8 mouse cellular contexts compared by ENCODE assay signal in genomic region chr10:94990768-94991563, GRCm38 (mm10). TPM values are rescaled to one million over a fixed set of nuclear protein-coding genes. Genes with fewer than 3 reads are reported as not detected.
DNase-seq lines count a peak whose midpoint lies in the region; ATAC-seq and TF ChIP-seq lines count a peak whose summit lies in the region.

No protein-coding gene starts in this region.

- TF ChIP-seq CTCF in liver, adult 2 months (IDR thresholded peaks at IDR 0.05; ENCODE audit: low read depth, low read length): no peak
- TF ChIP-seq CTCF in embryonic fibroblast, embryonic 13.5 days (IDR thresholded peaks at IDR 0.05; ENCODE audit: borderline replicate concordance, insufficient read depth, low read length): no peak
- TF ChIP-seq CTCF in olfactory bulb, adult 2 months (IDR thresholded peaks at IDR 0.05; ENCODE audit: insufficient read depth, low read depth, low read length): no peak

- H3K4me2 ChIP-seq in heart, embryonic 13.5 days: peak overlapping the region; percentile 74
- peak overlapping the region; percentile 55 for H3K4me2 ChIP-seq in kidney, embryonic 16.5 days (replicated peaks; ENCODE audit: low read depth, low read length)
- peak overlapping the region; percentile 40; the same call in 1 of the 2 replicates for H3K4me2 ChIP-seq in liver, embryonic 13.5 days

- H3K4me1 ChIP-seq in liver, adult 2 months (ENCODE audit: control insufficient read depth, insufficient read depth, low read length): peaks cover 8% of the 10 kb centered on the region
- H3K4me1 ChIP-seq in embryonic fibroblast, embryonic 13.5 days (ENCODE audit: control insufficient read depth, insufficient read depth, low read length): no peaks in the 10 kb centered on the region
- H3K4me1 ChIP-seq in heart, embryonic 13.5 days: peaks cover 25% of the 10 kb centered on the region
- H3K4me1 ChIP-seq in kidney, embryonic 16.5 days (ENCODE audit: insufficient read depth, low read length): peaks cover 7% of the 10 kb centered on the region; the same call in 1 of the 2 replicates
- 0 out of 2 replicates have a peak, but pooled peaks cover 6% of the 10 kb centered on the region for H3K4me1 ChIP-seq in liver, embryonic 13.5 days (replicated peaks)
- H3K4me1 ChIP-seq in olfactory bulb, adult 2 months (ENCODE audit: control insufficient read depth, insufficient read depth, low read length): peaks cover 3% of the 10 kb centered on the region

- 9% methylated on average over 17 of the region's 17 CpGs for WGBS in liver, adult 2 months
- 8% methylated on average over 17 of the region's 17 CpGs for WGBS in heart, embryonic 13.5 days
- 21% methylated on average over 17 of the region's 17 CpGs for WGBS in kidney, embryonic 16.5 days
- 27% methylated on average over 17 of the region's 17 CpGs for WGBS in liver, embryonic 13.5 days (ENCODE audit: insufficient replicate concordance)
- 30% methylated on average over 17 of the region's 17 CpGs for WGBS in olfactory bulb, adult 2 months

- no peak overlapping the region; the same call in 1 of the 2 replicates for H3K4me3 ChIP-seq in liver, adult 2 months (ENCODE audit: insufficient read depth, low read depth, low read length)
- H3K4me3 ChIP-seq in embryonic fibroblast, embryonic 13.5 days (ENCODE audit: insufficient read depth, low read length): no peak overlapping the region
- H3K4me3 ChIP-seq in heart, embryonic 13.5 days: peak overlapping the region; percentile 43
- H3K4me3 ChIP-seq in kidney, embryonic 16.5 days (ENCODE audit: low read length): peak overlapping the region; percentile 34
- H3K4me3 ChIP-seq in liver, embryonic 13.5 days (replicated peaks): no peak overlapping the region
- no peak overlapping the region for H3K4me3 ChIP-seq in olfactory bulb, adult 2 months (ENCODE audit: insufficient read depth, low read depth, low read length)

- peak overlapping the region; percentile 41 for H3K27ac ChIP-seq in liver, adult 2 months (replicated peaks; ENCODE audit: insufficient read depth, low read depth, low read length)
- peak overlapping the region; percentile 66 for H3K27ac ChIP-seq in embryonic fibroblast, embryonic 13.5 days (ENCODE audit: insufficient read depth, low read length)
- peak overlapping the region; percentile 83 for H3K27ac ChIP-seq in heart, embryonic 13.5 days (replicated peaks)
- H3K27ac ChIP-seq in kidney, embryonic 16.5 days (ENCODE audit: low read length): peak overlapping the region; percentile 55; the same call in 1 of the 2 replicates
- no peak overlapping the region for H3K27ac ChIP-seq in liver, embryonic 13.5 days
- peak overlapping the region; percentile 32; the same call in 1 of the 2 replicates for H3K27ac ChIP-seq in olfactory bulb, adult 2 months (ENCODE audit: insufficient read depth, low read depth, low read length)

- H3K9me3 ChIP-seq in heart, embryonic 13.5 days: no peaks in the 10 kb centered on the region
- no peaks in the 10 kb centered on the region for H3K9me3 ChIP-seq in kidney, embryonic 16.5 days (ENCODE audit: low read length)
- no peaks in the 10 kb centered on the region for H3K9me3 ChIP-seq in liver, embryonic 13.5 days (replicated peaks)

- no peaks in the 10 kb centered on the region for H3K36me3 ChIP-seq in liver, adult 2 months (ENCODE audit: control insufficient read depth, insufficient read depth, low read length)
- H3K36me3 ChIP-seq in heart, embryonic 13.5 days: no peaks in the 10 kb centered on the region
- H3K36me3 ChIP-seq in kidney, embryonic 16.5 days (ENCODE audit: insufficient read depth, low read length): no peaks in the 10 kb centered on the region
- H3K36me3 ChIP-seq in liver, embryonic 13.5 days: no peaks in the 10 kb centered on the region

- ATAC-seq in heart, embryonic 13.5 days (ENCODE audit: extremely low read depth, insufficient number of reproducible peaks, low FRiP score, low TSS enrichment): peak; percentile 7; the same call in 1 of the 2 replicates
- ATAC-seq in kidney, embryonic 16.5 days (ENCODE audit: low FRiP score, low TSS enrichment): peak; percentile 32; the same call in 1 of the 2 replicates
- ATAC-seq in liver, embryonic 13.5 days (ENCODE audit: low read depth): no peak

- TF ChIP-seq POLR2A in liver, adult 2 months (IDR thresholded peaks at IDR 0.05; ENCODE audit: extremely low read depth, insufficient read depth, low read length): no peak
- TF ChIP-seq POLR2A in embryonic fibroblast, embryonic 13.5 days (IDR thresholded peaks at IDR 0.05; ENCODE audit: low read depth, low read length): peak; percentile 54
- no peak for TF ChIP-seq POLR2A in olfactory bulb, adult 2 months (IDR thresholded peaks at IDR 0.05; ENCODE audit: insufficient read depth, low read depth, low read length)

- DNase-seq in liver, adult 2 months (ENCODE audit: extremely low read depth, low read depth, low spot score): peak; percentile 94
- no peak for DNase-seq in liver
- no peak for DNase-seq in liver, embryonic 13.5 days
- DNase-seq in natural killer cell, adult 2 months (ENCODE audit: low spot score in 2 of 2): no peak

- H3K9ac ChIP-seq in liver, adult 2 months (ENCODE audit: low read depth, low read length): no peak overlapping the region
- H3K9ac ChIP-seq in heart, embryonic 13.5 days: peak overlapping the region; percentile 73
- H3K9ac ChIP-seq in kidney, embryonic 16.5 days (replicated peaks; ENCODE audit: low read length): peak overlapping the region; percentile 47; the same call in 1 of the 2 replicates
- H3K9ac ChIP-seq in liver, embryonic 13.5 days: no peak overlapping the region

- H3K79me2 ChIP-seq in liver, adult 2 months (ENCODE audit: control insufficient read depth, insufficient read depth, low read length): no peaks in the 10 kb centered on the region

- H3K27me3 ChIP-seq in liver, adult 2 months (ENCODE audit: control insufficient read depth, insufficient read depth, low read length): no peaks in the 10 kb centered on the region
- no peaks in the 10 kb centered on the region for H3K27me3 ChIP-seq in heart, embryonic 13.5 days (replicated peaks)
- no peaks in the 10 kb centered on the region for H3K27me3 ChIP-seq in kidney, embryonic 16.5 days (ENCODE audit: insufficient read depth, low read length)
- H3K27me3 ChIP-seq in liver, embryonic 13.5 days: peaks cover 3% of the 10 kb centered on the region; the same call in 1 of the 2 replicates

RNA-seq across cellular contexts. Expression of gene Plxnc1, which starts 46.3 kb away (rescaled TPM):
- 11.6 and 13.9 TPM in 2 replicates for total RNA-seq in liver, adult 2 months (2014; rRNA removed)
- 2.6 and 2.7 TPM in 2 replicates for polyA plus RNA-seq in liver, adult 2 months (2012; rRNA removed)
- polyA plus RNA-seq in embryonic fibroblast, embryonic 13.5 days (2011; ENCODE audit: insufficient read length, low read depth, missing spikeins): 7.2 and 16.5 TPM in 2 replicates
- polyA plus RNA-seq in heart, embryonic 13.5 days (2015; fragmentation: Nextera tagmentation; extraction: Ambion mirVana): 3.1 and 3.3 TPM in 2 replicates
- 0.95 and 1.1 TPM in 2 replicates for polyA plus RNA-seq in kidney, embryonic 16.5 days (2015; fragmentation: Nextera tagmentation; extraction: Ambion mirVana)
- 1.8 and 2.0 TPM in 2 replicates for polyA plus RNA-seq in liver, embryonic 13.5 days (2015; fragmentation: Nextera tagmentation; extraction: Ambion mirVana)
- polyA plus RNA-seq in olfactory bulb, adult 2 months (2012; ENCODE audit: insufficient read depth, insufficient read length, low replicate concordance, missing spikeins): not detected in 2 replicates

Comparison
In these comparisons a context has a peak if more than half of its experiments do, and no peak if none do; other contexts are left out.
1. H3K4me3 ChIP-seq: peak in heart, embryonic 13.5 days (single experiment) and kidney, embryonic 16.5 days (single experiment); none in liver, adult 2 months (single experiment), embryonic fibroblast, embryonic 13.5 days (single experiment), liver, embryonic 13.5 days (single experiment) and olfactory bulb, adult 2 months (single experiment).
2. H3K9ac ChIP-seq: peak in heart, embryonic 13.5 days (single experiment) and kidney, embryonic 16.5 days (single experiment); none in liver, adult 2 months (single experiment) and liver, embryonic 13.5 days (single experiment).
3. Peak in every context shown above with its lines, with median percentiles within 50 percentile points of each other: H3K4me2 ChIP-seq.